Mouse (Mus musculus): ENCODE results near the gene Dkk1. TPM values are rescaled to one million over a fixed set of nuclear protein-coding genes. Genes with fewer than 3 reads are reported as not detected.
"Not testable (repeated sequence)": the region's sequence is repeated elsewhere in the genome, so short reads cannot be mapped to it uniquely, and the experiment has no call there.

The Dkk1 gene
- total and polyA plus RNA-seq, 2 experiments, result not detected

GRCm38 (mm10) chr19:30553740-30554139 lies 4.3 kb upstream of the Dkk1 start:
- Histone ChIP-seq H3K27ac (replicated peaks; ENCODE audit: insufficient read depth, low read depth, low read length) (no peak overlapping the region), H3K79me2 (ENCODE audit: control insufficient read depth, insufficient read depth, low read length) (no peaks in the 10 kb centered on the region), H3K36me3 (ENCODE audit: control insufficient read depth, insufficient read depth, low read length) (no peaks in the 10 kb centered on the region), H3K4me1 (ENCODE audit: control insufficient read depth, insufficient read depth, low read length) (peaks cover 7% of the 10 kb centered on the region), H3K9ac (ENCODE audit: low read depth, low read length) (no peak overlapping the region), H3K27me3 (ENCODE audit: control insufficient read depth, insufficient read depth, low read length) (peaks cover 8% of the 10 kb centered on the region; the same call in 1 of the 2 replicates), H3K4me3 (ENCODE audit: insufficient read depth, low read depth, low read length) (no peak overlapping the region)
- TF ChIP-seq CTCF (IDR thresholded peaks at IDR 0.05; ENCODE audit: low read depth, low read length) (no peak), POLR2A (IDR thresholded peaks at IDR 0.05; ENCODE audit: extremely low read depth, insufficient read depth, low read length) (no peak)
- 43% methylated on average over 4 of the region's 4 CpGs for WGBS
- DNase-seq (ENCODE audit: extremely low read depth, low read depth, low spot score), result no peak

DNA sequence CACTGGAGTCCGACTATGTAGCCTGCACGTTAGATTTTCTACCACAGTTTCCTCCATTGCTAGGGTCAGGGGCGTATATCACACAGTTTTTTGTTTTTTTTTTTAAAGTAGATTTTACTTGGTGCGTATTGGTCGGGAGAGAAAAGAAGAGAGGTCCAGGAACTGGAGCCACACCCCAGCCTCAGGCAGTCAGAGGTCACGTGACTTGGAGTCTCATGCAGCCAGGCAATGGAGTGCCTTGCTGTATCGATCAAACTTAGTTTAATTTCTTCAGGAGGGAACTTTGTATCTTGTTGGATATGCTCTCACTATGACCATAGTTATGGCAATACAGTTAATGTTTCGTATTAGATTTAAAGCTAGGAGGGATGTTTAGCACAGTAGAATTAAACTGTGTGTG lies 2.8 kb upstream of the Dkk1 start:
- Histone ChIP-seq H3K9ac (ENCODE audit: low read depth, low read length) (no peak overlapping the region), H3K27ac (replicated peaks; ENCODE audit: insufficient read depth, low read depth, low read length) (no peak overlapping the region), H3K4me3 (ENCODE audit: insufficient read depth, low read depth, low read length) (no peak overlapping the region), H3K79me2 (ENCODE audit: control insufficient read depth, insufficient read depth, low read length) (no peaks in the 10 kb centered on the region), H3K27me3 (ENCODE audit: control insufficient read depth, insufficient read depth, low read length) (peaks cover 9% of the 10 kb centered on the region; the same call in 1 of the 2 replicates), H3K36me3 (ENCODE audit: control insufficient read depth, insufficient read depth, low read length) (no peaks in the 10 kb centered on the region), H3K4me1 (ENCODE audit: control insufficient read depth, insufficient read depth, low read length) (peaks cover 7% of the 10 kb centered on the region)
- TF ChIP-seq POLR2A (IDR thresholded peaks at IDR 0.05; ENCODE audit: extremely low read depth, insufficient read depth, low read length) (no peak), CTCF (IDR thresholded peaks at IDR 0.05; ENCODE audit: low read depth, low read length) (no peak)
- no peak for DNase-seq (ENCODE audit: extremely low read depth, low read depth, low spot score)
- WGBS, result 69% methylated on average over 8 of the region's 8 CpGs

GRCm38 (mm10) chr19:30549854-30550647 lies 586 bp upstream of the Dkk1 start:
- TF ChIP-seq CTCF (IDR thresholded peaks at IDR 0.05; ENCODE audit: low read depth, low read length) (no peak), POLR2A (IDR thresholded peaks at IDR 0.05; ENCODE audit: extremely low read depth, insufficient read depth, low read length) (no peak)
- H3K4me1 ChIP-seq (ENCODE audit: control insufficient read depth, insufficient read depth, low read length), result peaks cover 7% of the 10 kb centered on the region
- H3K27me3 ChIP-seq (ENCODE audit: control insufficient read depth, insufficient read depth, low read length), result peaks cover 9% of the 10 kb centered on the region; the same call in 1 of the 2 replicates
- WGBS, result 6% methylated on average over 17 of the region's 17 CpGs
- H3K9ac ChIP-seq (ENCODE audit: low read depth, low read length), result no peak overlapping the region
- DNase-seq (ENCODE audit: extremely low read depth, low read depth, low spot score), result no peak
- no peak overlapping the region for H3K27ac ChIP-seq (replicated peaks; ENCODE audit: insufficient read depth, low read depth, low read length)
- no peaks in the 10 kb centered on the region for H3K36me3 ChIP-seq (ENCODE audit: control insufficient read depth, insufficient read depth, low read length)
- H3K4me3 ChIP-seq (ENCODE audit: insufficient read depth, low read depth, low read length), result no peak overlapping the region
- no peaks in the 10 kb centered on the region for H3K79me2 ChIP-seq (ENCODE audit: control insufficient read depth, insufficient read depth, low read length)

- H3K27me3 ChIP-seq (ENCODE audit: control insufficient read depth, insufficient read depth, low read length), result peaks cover 9% of the 10 kb centered on the region; the same call in 1 of the 2 replicates
- no peaks in the 10 kb centered on the region for H3K36me3 ChIP-seq (ENCODE audit: control insufficient read depth, insufficient read depth, low read length)
- WGBS, result 8% methylated on average over 23 of the region's 23 CpGs
- no peak overlapping the region for H3K4me3 ChIP-seq (ENCODE audit: insufficient read depth, low read depth, low read length)
- H3K9ac ChIP-seq (ENCODE audit: low read depth, low read length), result no peak overlapping the region
- H3K27ac ChIP-seq (replicated peaks; ENCODE audit: insufficient read depth, low read depth, low read length), result no peak overlapping the region
- H3K79me2 ChIP-seq (ENCODE audit: control insufficient read depth, insufficient read depth, low read length), result no peaks in the 10 kb centered on the region
- TF ChIP-seq CTCF (IDR thresholded peaks at IDR 0.05; ENCODE audit: low read depth, low read length) (no peak), POLR2A (IDR thresholded peaks at IDR 0.05; ENCODE audit: extremely low read depth, insufficient read depth, low read length) (no peak)
- DNase-seq (ENCODE audit: extremely low read depth, low read depth, low spot score), result no peak
- peaks cover 5% of the 10 kb centered on the region for H3K4me1 ChIP-seq (ENCODE audit: control insufficient read depth, insufficient read depth, low read length)
Observed at GRCm38 (mm10) chr19:30548411-30549043, 938 bp downstream of the Dkk1 start.

- not testable (repeated sequence) for H3K27me3 ChIP-seq (ENCODE audit: control insufficient read depth, insufficient read depth, low read length); H3K9ac ChIP-seq (ENCODE audit: low read depth, low read length); H3K4me1 ChIP-seq (ENCODE audit: control insufficient read depth, insufficient read depth, low read length); DNase-seq (ENCODE audit: extremely low read depth, low read depth, low spot score); H3K4me3 ChIP-seq (ENCODE audit: insufficient read depth, low read depth, low read length); H3K27ac ChIP-seq (replicated peaks; ENCODE audit: insufficient read depth, low read depth, low read length); H3K79me2 ChIP-seq (ENCODE audit: control insufficient read depth, insufficient read depth, low read length); H3K36me3 ChIP-seq (ENCODE audit: control insufficient read depth, insufficient read depth, low read length)
- 4% methylated on average over 44 of the region's 44 CpGs for WGBS
Observed at GRCm38 (mm10) chr19:30539365-30539941, 10.0 kb downstream of the Dkk1 start.

All from liver, adult 2 months (tissue).